Mouse (Mus musculus) testis, postnatal 14 days (tissue): ENCODE measurements at regions not wholly inside any gene's neighbourhood (a gene's known extent, or its start where the extent isn't known, plus 50 kb on each side); places are given as distances from the start of the nearest gene placed in this dataset.

Source experiments
- DNase-seq: peaks from one replicate; pipeline ENCODE4 v3.0.0; 2021; ENCODE audit warnings: low spot score

- no peak for DNase-seq
These were observed 83.9 kb upstream of the Sgip1 start for GRCm38 (mm10) chr4:102657244-102657643.

- DNase-seq = peak; percentile 35
These were observed 82.5 kb upstream of the Sgip1 start for GRCm38 (mm10) chr4:102658578-102658977.

GRCm38 (mm10) chr4:102663617-102664016 is 77.5 kb upstream of the Sgip1 start:
- DNase-seq = no peak

GRCm38 (mm10) chr4:102682190-102682589 is 58.9 kb upstream of the Sgip1 start:
- DNase-seq = no peak

GRCm38 (mm10) chr4:102685045-102685444 is 56.1 kb upstream of the Sgip1 start:
- DNase-seq = no peak

GRCm38 (mm10) chr4:102688378-102688777 is 52.7 kb upstream of the Sgip1 start:
- DNase-seq = no peak
